Mouse (Mus musculus) CH12.LX (cell line): Measurements from ENCODE around the gene Zdhhc1. TPM values are rescaled to one million over a fixed set of nuclear protein-coding genes. Genes with fewer than 3 reads are reported as not detected.

Source experiments
- DNase-seq: peaks from one replicate; pipeline ENCODE4 v3.0.0-alpha.2; 2013; ENCODE audit errors: extremely low read depth
- H3K27ac ChIP-seq: 2 replicates; pipeline ENCODE4 v1.5.1; 2012; ENCODE audit warnings: low read depth, mild to moderate bottlenecking, control low read depth, moderate library complexity; ENCODE audit not compliant: insufficient read depth
- H3K27me3 ChIP-seq: replicated peaks from 2 replicates; pipeline ENCODE3; 2012; ENCODE audit warnings: inconsistent platforms
- H3K36me3 ChIP-seq, 2 experiments: replicated peaks in 1 of 2; 2 replicates each; pipeline versions ENCODE3 to v1.6.1; 2012; ENCODE audit warnings: inconsistent platforms in 1 of 2, low read length in 1 of 2, mild to moderate bottlenecking in 1 of 2, mixed read lengths in 1 of 2, moderate library complexity in 1 of 2; ENCODE audit not compliant: control insufficient read depth in 1 of 2, insufficient read depth in 1 of 2
- H3K4me1 ChIP-seq, 2 experiments: 2 replicates each; pipeline ENCODE4 v1.6.1; 2012; ENCODE audit warnings: inconsistent platforms in 1 of 2, moderate library complexity in 1 of 2; ENCODE audit not compliant: insufficient read depth in 2 of 2, control insufficient read depth in 1 of 2
- H3K4me2 ChIP-seq: 2 replicates; pipeline ENCODE4 v1.6.1; 2012; ENCODE audit warnings: low read depth, mild to moderate bottlenecking, control low read depth; ENCODE audit not compliant: poor library complexity, insufficient read depth, severe bottlenecking
- H3K4me3 ChIP-seq, 3 experiments: fragments of 150-350 bp in 1 of 3; sonication (generic) in 1 of 3; replicated peaks in 1 of 3; 2 replicates each; pipeline versions ENCODE3 to v1.5.1; 2011 to 2012; ENCODE audit warnings: low read depth in 2 of 3, low read length in 2 of 3, mild to moderate bottlenecking in 2 of 3, moderate library complexity in 2 of 3, control low read depth in 1 of 3, improper control_type of control experiment in 1 of 3, inconsistent platforms in 1 of 3, mixed read lengths in 1 of 3; ENCODE audit not compliant: poor library complexity in 1 of 3
- H3K79me2 ChIP-seq: replicated peaks from 2 replicates; pipeline ENCODE4 v1.6.1; 2012; ENCODE audit warnings: mild to moderate bottlenecking, moderate library complexity; ENCODE audit not compliant: control insufficient read depth, poor library complexity, insufficient read depth, severe bottlenecking; ENCODE audit errors: extremely low read depth
- H3K9ac ChIP-seq: 2 replicates; pipeline ENCODE4 v1.6.1; 2012; ENCODE audit warnings: low read depth, mild to moderate bottlenecking, control low read depth, moderate library complexity; ENCODE audit not compliant: insufficient read depth
- H3K9me3 ChIP-seq: replicated peaks from 2 replicates; pipeline ENCODE3; 2012; ENCODE audit warnings: low read length, inconsistent platforms, mixed read lengths
- CHD1 ChIP-seq: IDR thresholded peaks from 2 replicates; pipeline ENCODE4 v1.6.1; 2012; ENCODE audit warnings: low read depth, low read length, improper control_type of control experiment, inconsistent platforms
- E2F4 ChIP-seq: IDR thresholded peaks from 2 replicates; pipeline ENCODE4 v1.6.1; 2011; ENCODE audit warnings: low read depth, low read length, improper control_type of control experiment; ENCODE audit not compliant: insufficient replicate concordance
- ETS1 ChIP-seq: conservative IDR thresholded peaks from 2 replicates; pipeline ENCODE4 v1.6.1; 2012; ENCODE audit warnings: low read depth, mild to moderate bottlenecking, inconsistent platforms, low read length, improper control_type of control experiment, moderate library complexity
- GABPA ChIP-seq: IDR thresholded peaks from 2 replicates; pipeline ENCODE4 v1.6.1; 2012; ENCODE audit warnings: low read depth, low read length, improper control_type of control experiment, inconsistent platforms; ENCODE audit not compliant: insufficient replicate concordance
- HCFC1 ChIP-seq: IDR thresholded peaks from 2 replicates; pipeline ENCODE4 v1.6.1; 2012; ENCODE audit warnings: low read depth, mild to moderate bottlenecking, inconsistent platforms, low read length, improper control_type of control experiment
- IRF4 ChIP-seq: IDR thresholded peaks from 2 replicates; pipeline ENCODE4 v1.6.1; 2014; ENCODE audit warnings: low read depth, mild to moderate bottlenecking, inconsistent platforms, low read length, improper control_type of control experiment
- JUN ChIP-seq: IDR thresholded peaks from 2 replicates; pipeline ENCODE4 v1.6.1; 2011; ENCODE audit warnings: low read depth, mild to moderate bottlenecking, low read length, improper control_type of control experiment, moderate library complexity; ENCODE audit not compliant: insufficient read depth
- JUND ChIP-seq: conservative IDR thresholded peaks from 2 replicates; pipeline ENCODE4 v1.6.1; 2011; ENCODE audit warnings: low read depth, low read length, improper control_type of control experiment
- MAZ ChIP-seq: IDR thresholded peaks from 2 replicates; pipeline ENCODE4 v1.6.1; 2012; ENCODE audit warnings: low read depth, mild to moderate bottlenecking, inconsistent platforms, low read length, improper control_type of control experiment, moderate library complexity
- MEF2A ChIP-seq: IDR thresholded peaks from 2 replicates; pipeline ENCODE4 v1.6.1; 2014; ENCODE audit warnings: low read depth, mild to moderate bottlenecking, inconsistent platforms, low read length, improper control_type of control experiment, borderline replicate concordance
- MYC ChIP-seq: IDR thresholded peaks from 2 replicates; pipeline ENCODE4 v1.6.1; 2011; ENCODE audit warnings: low read depth, mild to moderate bottlenecking, improper control_type of control experiment, low read length
- NRF1 ChIP-seq: IDR thresholded peaks from 2 replicates; pipeline ENCODE4 v1.6.1; 2014; ENCODE audit warnings: low read depth, mild to moderate bottlenecking, inconsistent platforms, low read length, improper control_type of control experiment, moderate library complexity
- POLR2A ChIP-seq: IDR thresholded peaks from 2 replicates; pipeline ENCODE4 v1.6.1; 2011; ENCODE audit warnings: low read depth, mild to moderate bottlenecking, improper control_type of control experiment, low read length
- SIN3A ChIP-seq: IDR thresholded peaks from 2 replicates; pipeline ENCODE4 v1.6.1; 2012; ENCODE audit warnings: low read length, improper control_type of control experiment, inconsistent platforms
- SMC3 ChIP-seq: IDR thresholded peaks from 2 replicates; pipeline ENCODE4 v1.6.1; 2011; ENCODE audit warnings: low read depth, low read length, improper control_type of control experiment
- TBP ChIP-seq: conservative IDR thresholded peaks from 2 replicates; pipeline ENCODE4 v1.6.1; 2011; ENCODE audit warnings: low read depth, low read length, improper control_type of control experiment
- USF1 ChIP-seq: IDR thresholded peaks from 2 replicates; pipeline ENCODE4 v1.6.1; 2014; ENCODE audit warnings: low read depth, mild to moderate bottlenecking, inconsistent platforms, low read length, improper control_type of control experiment
- ZC3H11A ChIP-seq: IDR thresholded peaks from 2 replicates; pipeline ENCODE4 v1.6.1; 2012; ENCODE audit warnings: low read depth, mild to moderate bottlenecking, inconsistent platforms, low read length, improper control_type of control experiment
- ZNF384 ChIP-seq: IDR thresholded peaks from 2 replicates; pipeline ENCODE4 v1.6.1; 2012; ENCODE audit warnings: low read depth, low read length, improper control_type of control experiment, inconsistent platforms
- dilution Hi-C: fragments of 300-500 bp; cut with MboI; formaldehyde crosslinking; loops from 2 replicates; pipeline ENCODE4 v1.14.3; 2020; ENCODE audit warnings: low sequenced_read_pairs; ENCODE audit not compliant: extremely low pct_unique_long_range_greater_than_20kb, extremely low pct_ligation_motif_present
- in situ Hi-C: fragments of 300-500 bp; cut with MboI; formaldehyde crosslinking; loops from 3 replicates; pipeline ENCODE4 v1.14.3; 2019; ENCODE audit warnings: low sequenced_read_pairs, low pct_ligation_motif_present, low pct_unique_long_range_greater_than_20kb, mixed read lengths
- polyA plus RNA-seq: library from polyadenylated mRNA; unstranded; fragments of >175 nt; gene quantifications from 2 replicates; pipeline ENCODE4 v1.2.1, GENCODE M21; 2012; ENCODE audit warnings: low read depth; ENCODE audit not compliant: insufficient read length
- total RNA-seq, 2 experiments: library from RNA; depleted of rRNA; stranded (reverse); fragments of 300-350 nt in 1 of 2; fragments of >200 nt in 1 of 2; gene quantifications; 2 replicates each; pipeline ENCODE4 v1.2.3; 2012 to 2014

Gene Zdhhc1
- total and polyA plus RNA-seq, 3 experiments, result 1.6 to 3.6 (median 2.6) TPM

DNA sequence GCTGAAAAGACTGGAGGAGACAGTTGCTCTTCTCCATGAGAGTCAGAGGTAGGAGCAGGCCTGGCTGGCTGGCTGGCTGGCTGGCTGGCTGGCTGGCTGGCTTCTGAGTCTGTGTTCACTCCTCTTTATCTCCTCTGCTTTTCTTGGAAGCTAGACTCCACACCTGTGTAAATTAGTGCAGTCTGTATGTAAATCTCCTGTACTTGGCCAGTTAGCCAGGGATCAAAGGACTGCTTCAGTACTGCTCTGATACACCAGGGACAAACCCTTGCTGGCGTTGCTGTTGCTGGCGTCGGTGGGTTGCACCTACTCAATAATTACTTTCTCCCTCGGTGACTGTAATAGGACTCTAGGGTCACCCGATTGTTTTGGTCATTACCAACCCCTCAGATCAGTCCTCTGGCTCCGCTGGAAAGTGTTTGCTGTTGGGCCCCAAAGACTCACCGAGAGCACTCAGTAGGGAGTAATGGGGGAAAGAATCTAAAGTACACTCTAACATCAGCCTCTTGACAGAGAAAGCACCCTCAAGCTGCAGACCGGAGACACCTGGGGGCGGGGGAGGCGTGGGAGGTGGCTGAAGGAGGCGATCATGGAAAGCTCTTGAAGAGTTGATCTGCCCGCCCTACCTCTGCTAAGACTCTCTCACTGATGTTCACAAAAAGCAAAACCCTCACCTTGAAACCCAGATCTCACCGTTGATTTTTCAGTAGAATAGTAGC lies 35.5 kb downstream of the Zdhhc1 start:
- no peaks in the 10 kb centered on the region for H3K9me3 ChIP-seq
- no peak overlapping the region for H3K27ac ChIP-seq
- no peaks in the 10 kb centered on the region for H3K79me2 ChIP-seq
- H3K4me1 ChIP-seq, result no peaks in the 10 kb centered on the region
- no peak overlapping the region for H3K4me3 ChIP-seq
- no peak for DNase-seq
- no peak overlapping the region for H3K4me2 ChIP-seq
- dilution Hi-C loops (no loop called here), in situ Hi-C loops (no loop called here)
- H3K27me3 ChIP-seq, result no peaks in the 10 kb centered on the region
- TF ChIP-seq TBP (no peak), E2F4 (no peak), GABPA (no peak), SIN3A (no peak), NRF1 (no peak), SMC3 (no peak), JUND (no peak), IRF4 (no peak), USF1 (no peak), POLR2A (no peak), HCFC1 (no peak), JUN (no peak), MEF2A (no peak), CHD1 (no peak), ETS1 (no peak), ZC3H11A (no peak)
- no peaks in the 10 kb centered on the region for H3K36me3 ChIP-seq
- no peak overlapping the region for H3K9ac ChIP-seq

DNA sequence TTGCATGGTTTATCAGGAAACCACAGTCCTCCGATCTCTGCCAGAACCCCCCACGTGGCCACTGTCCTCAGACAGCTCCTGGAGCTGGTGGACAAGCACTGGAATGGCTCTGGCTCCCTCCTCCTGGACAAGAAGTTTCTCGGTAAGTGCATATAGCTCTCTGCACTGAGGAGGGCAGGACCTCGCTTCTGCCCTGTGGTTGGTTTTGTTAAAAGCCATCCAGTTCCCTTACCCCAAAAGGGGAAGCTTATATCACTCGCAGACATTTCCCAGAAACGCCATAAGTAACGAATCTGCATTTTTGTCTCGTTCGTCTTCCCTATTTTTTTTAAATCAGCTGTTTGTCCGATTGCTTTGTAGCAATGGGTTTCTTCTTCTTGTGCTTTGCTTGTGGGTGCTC lies 41.5 kb downstream of the Zdhhc1 start:
- dilution Hi-C loops (no loop called here), in situ Hi-C loops (no loop called here)
- Histone ChIP-seq H3K79me2 (no peaks in the 10 kb centered on the region), H3K27me3 (no peaks in the 10 kb centered on the region), H3K4me3 (peak overlapping the region in 1 of 3 experiments; percentile 11), H3K36me3 (no peaks in the 10 kb centered on the region), H3K4me1 (peaks cover 0 to 12% of the 10 kb centered on the region in 2 experiments; a peak in 2 of 4 replicates), H3K9me3 (no peaks in the 10 kb centered on the region), H3K4me2 (peak overlapping the region; percentile 76), H3K9ac (peak overlapping the region; percentile 31; the same call in 1 of the 2 replicates), H3K27ac (no peak overlapping the region)
- peak; percentile 7 for DNase-seq
- no peak for TF ChIP-seq MAZ
- TF ChIP-seq MYC, result 0 out of 2 replicates have a peak, but pooled peaks have one; percentile 26
- TF ChIP-seq GABPA, result no peak
- peak; percentile 69 for TF ChIP-seq ZNF384
